Mouse (Mus musculus) subcutaneous adipose tissue, adult 2 months (tissue): Measurements from ENCODE around the gene Prrc2b. TPM values are rescaled to one million over a fixed set of nuclear protein-coding genes. Genes with fewer than 3 reads are reported as not detected.

Source experiments
- polyA plus RNA-seq: library from polyadenylated mRNA; depleted of rRNA; stranded (reverse); fragments of >200 nt; gene quantifications from 2 replicates; pipeline ENCODE4 v1.2.3, GENCODE M21; 2012; ENCODE audit warnings: low replicate concordance; rRNA removed

Prrc2b gene
- 34.3 and 64.2 TPM in 2 replicates for polyA plus RNA-seq

GRCm38 (mm10) chr2:32150924-32151659, at the start of gene Prrc2b:
TSS of gene Prrc2b (plus strand) at chr2:32151082.

DNA sequence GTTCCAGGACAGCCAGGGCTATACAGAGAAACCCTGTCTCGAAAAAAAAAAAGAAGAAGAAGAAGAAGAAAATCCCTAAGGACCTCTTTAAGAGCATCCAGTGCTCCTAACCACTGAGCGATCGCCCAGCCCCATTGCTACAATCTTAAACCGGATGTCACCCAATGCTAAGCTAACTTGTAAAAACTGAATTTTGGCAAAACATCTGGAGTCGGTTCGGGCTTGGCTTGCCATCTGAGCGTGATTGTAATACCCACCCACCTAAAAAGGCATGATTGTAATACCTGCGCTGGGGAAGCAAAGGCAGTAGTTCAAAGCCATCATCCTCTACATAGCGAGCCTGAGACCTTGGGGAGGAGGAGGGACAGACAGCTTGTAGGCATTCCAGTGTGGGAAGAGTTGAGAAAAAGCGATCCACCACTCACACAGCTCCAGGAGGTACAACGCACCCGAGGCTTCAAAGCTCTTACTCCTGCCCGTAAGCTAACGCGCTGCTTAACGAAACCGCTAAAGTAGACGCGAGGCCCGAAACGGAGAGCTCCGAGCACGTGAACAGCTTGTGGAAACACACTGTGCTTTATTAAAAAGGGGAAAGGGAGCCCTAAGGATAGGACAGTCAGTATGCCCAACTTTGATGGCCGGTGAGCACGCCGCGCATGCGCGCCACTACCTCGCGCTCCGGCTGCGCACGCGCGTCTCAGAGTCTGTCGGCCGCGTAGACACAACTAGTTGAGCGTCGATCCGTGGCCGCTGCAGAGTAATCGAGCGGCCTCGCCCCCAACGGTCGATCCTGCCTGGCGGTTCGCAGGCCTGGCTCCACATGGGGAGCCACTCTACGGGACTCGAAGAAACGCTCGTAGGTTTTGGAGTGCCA, 85.2 kb downstream of the Prrc2b start, which contains the start of gene Pomt1:
Pomt1 (plus strand) TSS at position 705 of the 874 bp plus-strand sequence.

DNA sequence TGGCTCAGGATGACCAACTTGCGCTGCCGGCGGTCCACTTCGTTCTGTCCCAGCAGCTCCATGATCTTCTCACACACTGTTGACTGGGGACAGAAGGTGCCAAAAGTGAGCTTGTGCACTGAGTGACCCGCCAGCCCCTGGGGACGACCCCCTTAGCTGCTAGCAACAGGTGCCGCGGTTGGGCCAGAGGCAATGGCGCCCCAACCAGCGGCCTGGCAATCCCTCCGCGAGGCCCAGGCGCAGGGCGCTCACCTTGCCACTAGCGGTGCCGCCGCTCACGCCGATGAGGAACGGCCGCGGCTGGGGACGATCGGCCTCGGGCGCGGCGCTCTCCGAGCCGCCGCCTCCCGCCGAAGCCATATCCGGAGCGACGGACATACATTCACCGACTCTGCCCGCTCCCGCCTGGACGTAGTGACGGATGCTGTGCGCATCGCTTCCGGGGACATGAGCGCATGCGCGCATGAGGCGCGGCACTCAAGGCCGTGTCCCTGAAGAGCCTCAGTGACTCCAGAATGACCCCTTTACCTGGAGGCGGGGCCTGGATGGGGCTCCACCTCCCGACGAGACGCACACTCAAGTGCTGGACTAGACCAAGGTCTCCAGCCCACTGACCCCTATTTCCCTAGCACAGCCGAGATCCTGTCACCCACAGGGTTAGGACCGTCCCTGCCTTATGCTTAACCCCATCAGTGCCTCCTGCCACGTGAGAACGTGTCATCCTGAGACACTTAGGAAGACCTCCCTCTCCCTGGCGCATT, 109.0 kb downstream of the Prrc2b start, which contains the start of gene Uck1:
Uck1 (minus strand) TSS at position 503 of the 761 bp plus-strand sequence.

Other genes starting within 250 kb of the Prrc2b start
- gene Aif1l, start 200.9 kb upstream of the Prrc2b start, polyA plus RNA-seq: 4.9 and 9.6 TPM in 2 replicates
- gene Nup214, start 176.6 kb upstream of the Prrc2b start, polyA plus RNA-seq: 31.3 and 49.9 TPM in 2 replicates
- 1.7 and 3.4 TPM in 2 replicates for gene Fam78a, start 66.2 kb upstream of the Prrc2b start, polyA plus RNA-seq
- gene Plpp7, start 55.6 kb upstream of the Prrc2b start, polyA plus RNA-seq: 9.4 and 15.4 TPM in 2 replicates
- gene Pomt1, start 85.5 kb downstream of the Prrc2b start, polyA plus RNA-seq: 45.0 and 55.0 TPM in 2 replicates
- gene Uck1, start 109.1 kb downstream of the Prrc2b start, polyA plus RNA-seq: 196 and 244 TPM in 2 replicates
- 43.3 and 44.0 TPM in 2 replicates for gene Golga2, start 136.3 kb downstream of the Prrc2b start, polyA plus RNA-seq
- gene Swi5, start 137.0 kb downstream of the Prrc2b start, polyA plus RNA-seq: 284 and 294 TPM in 2 replicates
- 143 and 268 TPM in 2 replicates for gene Ciz1, start 201.2 kb downstream of the Prrc2b start, polyA plus RNA-seq
- 103 and 122 TPM in 2 replicates for gene Dnm1, start 202.3 kb downstream of the Prrc2b start, polyA plus RNA-seq
- 234 and 382 TPM in 2 replicates for gene 1110008P14Rik, start 230.9 kb downstream of the Prrc2b start, polyA plus RNA-seq
- gene Lcn2, start 237.2 kb downstream of the Prrc2b start, polyA plus RNA-seq: 10.4 and 44.7 TPM in 2 replicates
- 66.6 and 71.5 TPM in 2 replicates for gene Ptges2, start 244.8 kb downstream of the Prrc2b start, polyA plus RNA-seq